Mouse (Mus musculus): ENCODE measurements at regions not wholly inside any gene's neighbourhood (a gene's known extent, or its start where the extent isn't known, plus 50 kb on each side); places are given as distances from the start of the nearest gene placed in this dataset.

- DNase-seq (ENCODE audit: low spot score in 2 of 2), result peak in 1 of 2 experiments; percentile 44
Observed at GRCm38 (mm10) chr16:21359459-21359858, 63.5 kb upstream of the Vps8 start.

GRCm38 (mm10) chr16:21361406-21361805 is 61.5 kb upstream of the Vps8 start:
- no peak for DNase-seq (ENCODE audit: low spot score in 2 of 2)

DNA sequence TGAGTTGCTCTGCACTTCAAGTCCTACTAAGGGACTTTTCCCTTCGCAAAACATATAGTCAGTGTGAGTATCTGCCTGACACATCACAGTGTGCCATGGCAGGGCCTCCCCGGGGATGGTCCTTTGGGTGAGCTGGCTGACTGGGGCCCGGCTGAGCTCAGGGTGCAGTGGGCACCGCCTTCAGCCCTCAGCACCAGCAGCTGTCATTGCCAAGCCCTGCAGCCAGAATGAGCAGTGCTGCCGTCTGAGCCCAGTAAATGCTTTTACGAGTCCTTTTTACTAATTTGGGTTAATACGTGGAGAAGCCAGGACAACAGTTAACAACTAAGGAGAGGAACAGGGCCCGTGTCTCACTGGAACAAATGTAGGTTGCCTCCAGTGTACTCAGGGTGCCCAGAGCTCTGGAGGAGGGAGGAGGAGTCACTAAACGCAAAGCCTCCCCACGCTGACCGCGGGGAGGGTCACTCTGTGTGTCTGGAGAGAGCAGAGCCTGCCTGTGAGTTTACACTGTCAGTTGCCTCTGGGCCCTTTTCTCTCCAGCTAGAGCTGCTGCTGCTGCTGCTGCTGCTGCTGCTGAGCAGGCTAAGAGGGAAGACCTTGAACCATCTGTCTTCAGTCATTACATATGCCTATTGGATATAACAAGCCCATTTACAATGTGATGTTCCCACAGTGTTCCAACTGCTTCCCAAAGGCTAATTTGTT is 60.1 kb upstream of the Vps8 start:
- no peak for DNase-seq (ENCODE audit: low spot score in 2 of 2)

DNA sequence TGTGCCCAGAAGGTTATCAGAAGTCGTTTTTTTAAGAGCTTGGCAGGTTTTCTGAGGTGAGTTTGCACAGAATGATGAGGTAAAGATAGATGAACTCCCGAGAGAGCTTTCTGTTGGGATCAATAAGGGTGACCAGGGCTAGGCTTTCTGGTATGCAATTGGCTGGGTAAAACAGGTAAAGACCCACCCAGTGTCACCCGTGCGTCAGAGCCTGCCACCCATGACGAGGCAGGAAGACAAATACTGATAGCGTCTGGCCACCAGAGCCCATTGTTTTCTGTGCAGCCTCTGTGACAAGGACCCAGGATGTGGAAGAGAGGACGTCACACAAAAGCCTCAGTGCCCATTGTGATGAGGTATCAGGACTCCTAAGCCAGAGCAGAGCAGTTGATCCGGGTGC is 58.0 kb upstream of the Vps8 start:
- no peak for DNase-seq (ENCODE audit: low spot score in 2 of 2)

GRCm38 (mm10) chr16:21367449-21367848 is 55.5 kb upstream of the Vps8 start:
- no peak for DNase-seq (ENCODE audit: low spot score in 2 of 2)

DNA sequence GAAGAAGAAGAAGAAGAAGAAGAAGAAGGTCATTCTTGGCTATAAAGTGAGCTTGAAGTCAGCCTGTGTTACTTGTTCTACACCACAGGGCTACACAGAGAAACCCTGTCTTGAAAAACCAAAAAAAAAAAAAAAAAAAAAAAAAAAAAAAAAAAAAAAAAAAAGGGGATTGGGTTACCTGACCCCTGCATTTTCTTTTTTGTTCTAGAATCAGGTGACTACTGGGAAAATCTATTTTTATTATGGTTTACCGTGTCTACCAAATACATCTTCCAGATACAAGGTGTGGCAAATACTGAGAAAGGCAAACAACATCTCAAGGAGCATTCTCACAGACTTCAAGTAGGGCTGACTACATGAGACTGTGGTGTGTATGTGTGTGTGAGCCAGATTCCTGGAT is 54.1 kb upstream of the Vps8 start:
- no peak for DNase-seq (ENCODE audit: low spot score in 2 of 2)

DNA sequence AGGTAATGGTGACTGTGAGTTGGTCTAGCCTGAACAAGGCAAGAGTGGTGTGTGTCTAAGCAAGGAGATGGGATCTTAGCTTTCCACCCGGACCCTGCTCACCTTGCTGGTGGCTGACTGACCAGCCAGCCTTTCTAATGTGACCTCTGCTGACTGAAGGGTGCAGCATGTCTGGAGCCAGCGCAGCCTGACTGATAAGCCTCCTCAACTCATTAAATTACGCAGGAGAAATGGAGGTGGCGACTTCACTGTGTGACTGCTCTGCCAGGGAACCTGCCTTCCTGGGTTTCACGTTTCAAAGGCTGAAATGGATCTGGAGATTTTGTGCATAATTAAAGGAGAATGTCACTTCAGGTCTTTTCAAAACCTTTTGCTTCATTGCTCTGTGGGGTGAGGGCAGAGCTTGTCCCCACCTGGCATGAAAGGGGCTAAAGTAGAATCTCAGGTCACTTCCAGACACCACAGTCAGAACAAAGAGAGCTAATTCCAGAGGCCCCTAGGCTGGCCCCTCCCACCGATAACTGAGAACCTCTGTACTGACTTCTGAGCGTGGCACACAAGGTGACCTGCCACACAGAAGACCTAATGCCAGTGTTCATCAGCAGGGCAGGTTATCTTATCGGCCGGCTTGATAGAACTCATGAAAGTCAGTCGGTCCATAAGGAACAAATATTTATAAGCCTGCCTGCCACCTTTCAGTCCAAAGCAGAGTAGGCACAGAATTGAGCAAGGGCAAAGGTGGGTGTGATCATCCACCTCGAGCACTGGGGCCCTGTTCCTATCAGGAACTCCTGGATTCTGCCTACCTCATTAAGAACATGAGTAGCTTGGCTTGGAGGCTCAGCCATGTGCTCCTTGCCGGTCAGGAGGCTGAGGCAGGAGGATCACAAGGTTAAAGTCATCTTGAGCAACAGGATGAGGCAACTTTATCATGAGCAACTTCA is 53.1 kb upstream of the Vps8 start:
- DNase-seq (ENCODE audit: low spot score in 2 of 2), result no peak

Data from spleen, postnatal 4 days (tissue).